Mouse (Mus musculus): ENCODE measurements around the gene Akt2. TPM values are rescaled to one million over a fixed set of nuclear protein-coding genes. Genes with fewer than 3 reads are reported as not detected.

The Akt2 gene
- total and polyA plus RNA-seq, 3 experiments, result 143 to 227 (median 219) TPM

DNA sequence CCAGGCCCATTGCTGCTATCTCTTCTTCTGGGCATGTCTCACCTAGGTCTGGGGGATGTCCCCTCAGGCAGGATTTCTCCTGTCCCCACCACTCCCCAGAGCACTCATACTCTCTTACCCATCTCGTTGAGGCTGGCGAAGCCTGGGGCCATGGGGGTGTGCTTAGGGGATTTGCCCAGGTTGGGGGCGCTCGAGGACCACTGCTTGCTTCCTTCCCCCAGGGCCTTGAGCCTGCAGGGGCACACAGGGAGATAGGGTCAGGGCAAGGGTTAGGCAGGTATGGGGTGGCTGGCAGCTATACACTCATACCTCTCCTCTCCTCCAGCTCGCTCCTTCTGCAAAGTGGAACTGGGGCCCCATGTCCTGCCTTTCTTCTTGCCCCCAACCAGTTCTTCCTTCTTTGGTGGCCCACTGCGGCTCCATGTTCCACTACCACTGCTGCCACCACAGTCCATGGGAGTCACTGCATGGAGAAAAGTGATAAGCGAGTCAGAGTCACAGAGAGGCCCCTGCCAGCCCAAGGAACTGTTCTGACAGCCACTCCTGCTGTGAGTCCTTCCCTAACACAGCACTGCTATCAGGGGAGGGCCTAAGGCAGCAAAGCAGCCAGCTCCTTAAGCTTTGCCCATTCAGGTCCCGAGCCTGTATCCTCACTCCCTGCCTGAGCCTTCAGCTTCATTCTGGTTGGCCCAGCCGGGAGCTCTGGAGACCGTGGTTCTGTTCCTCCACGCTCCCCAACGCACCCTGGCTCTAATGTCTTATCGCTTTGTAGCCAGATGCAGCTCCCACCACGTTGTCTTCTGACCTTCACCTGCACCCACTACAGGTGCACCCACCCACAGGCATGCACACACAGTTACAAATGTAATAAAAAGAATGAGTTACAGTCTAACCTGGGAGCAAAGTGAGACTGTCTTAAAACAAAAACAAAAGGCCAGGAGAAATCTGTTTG lies 67.6 kb downstream of the Akt2 start:
- no peak for DNase-seq

- no peak for DNase-seq
Observed at GRCm38 (mm10) chr7:27662038-27662437, 70.7 kb downstream of the Akt2 start.

DNA sequence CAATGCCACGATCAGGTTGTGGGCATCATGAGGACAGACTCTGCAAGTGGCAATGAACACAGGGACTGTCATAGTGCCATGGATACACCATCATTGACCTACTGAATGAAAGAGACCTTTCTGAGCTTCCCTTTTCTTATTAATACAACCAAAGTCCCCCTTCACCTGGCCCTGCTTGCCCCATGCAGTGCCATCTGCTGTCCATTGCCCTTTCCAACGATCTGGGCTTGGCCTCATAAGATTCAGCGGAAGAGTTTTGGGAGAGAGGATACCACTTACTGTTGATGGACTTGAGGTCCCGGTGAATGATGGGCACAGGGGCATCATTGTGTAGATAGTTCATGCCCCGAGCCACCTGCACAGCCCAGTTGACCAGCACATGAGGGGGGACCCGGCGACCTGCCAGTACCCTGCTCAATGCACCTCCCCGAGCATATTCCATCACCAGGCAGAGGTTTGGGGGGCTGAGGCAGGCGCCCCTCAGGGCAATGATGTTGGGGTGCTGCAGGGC lies 81.8 kb downstream of the Akt2 start:
- DNase-seq, result no peak

GRCm38 (mm10) chr7:27673575-27674131 lies 82.3 kb downstream of the Akt2 start:
- DNase-seq, result peak; percentile 40

DNA sequence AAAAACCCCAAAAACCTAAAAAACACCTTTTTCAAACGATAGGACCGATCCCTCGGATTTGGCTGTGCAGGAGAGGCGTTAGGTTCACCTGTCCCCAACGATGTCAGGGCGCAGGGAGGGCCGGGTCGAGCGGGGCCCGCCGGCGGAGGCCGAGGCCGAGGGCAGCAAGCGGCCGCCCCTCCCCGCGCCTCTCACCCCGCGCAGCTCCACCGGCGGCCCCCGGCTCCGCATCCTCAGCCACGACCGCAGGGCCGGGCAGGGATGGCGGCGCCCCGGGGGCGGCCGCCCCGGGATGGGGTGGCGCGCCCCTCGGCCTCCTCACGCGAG lies 82.8 kb downstream of the Akt2 start:
- DNase-seq, result no peak

- DNase-seq, result peak; percentile 97
Observed at GRCm38 (mm10) chr7:27674522-27675221, 83.3 kb downstream of the Akt2 start, which contains the start of gene Map3k10. Gene Map3k10 (minus strand): TSS chr7:27674598.

GRCm38 (mm10) chr7:27675222-27675612 lies 83.9 kb downstream of the Akt2 start:
- no peak for DNase-seq

DNA sequence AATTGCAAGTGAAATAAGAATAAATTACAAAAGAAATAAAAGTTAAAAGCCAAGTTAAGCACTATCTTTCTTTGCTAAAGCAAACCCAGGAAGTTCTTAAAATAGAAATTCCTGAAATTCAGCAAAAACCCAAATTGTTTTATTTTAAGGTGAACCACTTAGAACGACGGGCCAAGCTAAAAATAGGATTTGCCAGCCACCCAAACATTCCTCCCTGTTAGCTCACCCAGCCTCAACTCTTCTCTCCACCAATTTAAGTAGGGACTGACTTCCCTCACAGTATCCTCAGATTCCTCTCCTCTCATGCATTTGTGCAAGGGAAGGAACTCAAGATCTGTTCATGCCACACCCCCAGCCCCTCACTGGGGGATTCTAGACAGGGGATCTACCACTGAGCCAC lies 91.9 kb downstream of the Akt2 start:
- DNase-seq, result no peak

GRCm38 (mm10) chr7:27685220-27685619 lies 93.9 kb downstream of the Akt2 start:
- no peak for DNase-seq

GRCm38 (mm10) chr7:27685681-27686080 lies 94.3 kb downstream of the Akt2 start:
- no peak for DNase-seq

DNA sequence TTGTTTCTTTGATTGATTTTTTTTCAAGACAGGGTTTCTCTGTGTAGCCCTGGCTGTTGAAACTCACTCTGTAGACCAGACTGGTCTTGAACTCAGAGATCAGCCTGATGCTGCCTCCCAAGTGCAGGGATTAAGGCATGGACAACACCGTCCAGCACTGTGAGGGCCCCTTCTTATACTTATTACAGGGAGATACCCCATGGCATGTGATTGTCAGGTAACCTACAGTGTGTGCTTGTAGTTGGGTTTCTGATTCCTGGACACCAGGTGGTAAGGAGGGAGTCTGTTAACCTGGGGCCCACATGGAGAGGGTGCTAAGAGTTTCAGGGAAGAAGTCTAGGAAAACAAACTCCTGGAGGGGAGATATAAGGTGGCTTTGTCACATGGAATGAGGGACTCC lies 95.7 kb downstream of the Akt2 start:
- no peak for DNase-seq

- DNase-seq, result no peak
Observed at GRCm38 (mm10) chr7:27687836-27688235, 96.5 kb downstream of the Akt2 start.

DNA sequence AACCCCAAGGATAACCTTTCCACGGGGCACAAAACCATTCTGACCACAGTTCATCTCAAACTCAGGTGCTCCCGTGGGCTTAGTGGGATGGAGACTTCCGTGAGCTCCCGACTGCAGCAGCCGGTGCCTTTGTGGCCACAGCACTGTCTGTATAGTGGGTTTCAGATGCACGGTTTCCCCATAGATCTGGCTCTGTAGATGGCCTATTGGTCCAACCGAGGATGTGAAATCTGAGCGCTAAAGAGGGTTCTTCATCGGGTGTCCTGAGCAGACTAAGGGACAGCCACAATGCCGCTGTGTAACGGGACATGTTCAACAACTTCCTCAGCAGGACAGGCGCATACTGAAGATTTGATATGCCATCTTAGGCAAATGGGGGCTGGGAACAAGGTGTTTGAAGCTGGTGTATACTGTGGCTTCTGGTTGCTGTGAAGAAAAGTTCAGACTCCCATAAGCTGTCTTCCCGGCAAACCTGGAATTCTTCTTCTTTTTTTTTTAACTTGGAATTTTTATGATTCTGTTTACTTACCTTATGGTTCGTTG lies 97.0 kb downstream of the Akt2 start:
- DNase-seq, result no peak

DNA sequence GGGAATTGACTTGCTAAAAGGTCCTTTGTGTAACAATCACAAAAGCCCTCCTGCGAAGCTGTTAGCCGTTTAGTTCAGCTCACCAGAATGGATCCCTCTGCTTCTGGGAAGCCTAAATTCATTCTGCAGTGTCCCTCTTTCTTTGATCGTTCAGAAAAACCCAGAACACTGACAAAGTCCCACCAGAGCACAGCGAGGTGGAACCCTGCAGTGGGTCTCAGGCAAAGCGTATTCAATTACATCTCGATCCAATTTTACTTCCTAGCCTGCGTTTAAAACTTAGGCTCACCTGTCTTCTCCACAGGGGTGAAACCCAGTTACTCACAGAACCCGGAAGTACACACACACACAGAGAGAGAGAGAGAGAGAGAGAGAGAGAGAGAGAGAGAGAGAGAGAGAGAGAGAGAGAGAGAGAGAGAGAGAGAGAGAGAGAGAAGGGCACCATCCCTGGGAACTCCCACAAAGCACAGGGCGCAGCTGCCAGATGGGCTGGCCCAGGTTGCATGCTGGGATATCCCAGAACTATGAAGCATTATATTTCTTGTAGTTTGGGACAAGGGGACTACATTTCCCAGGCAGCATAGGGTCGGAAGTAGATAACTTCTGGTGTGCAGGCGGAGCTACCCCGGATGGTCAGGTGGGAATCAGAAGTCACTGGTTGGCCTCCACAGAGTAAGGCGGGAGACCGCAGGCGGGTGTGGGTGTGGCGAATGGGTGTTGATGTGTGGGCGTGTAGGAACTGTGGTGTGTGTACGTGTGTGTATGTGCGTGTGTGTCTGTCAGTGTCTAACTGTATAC lies 97.7 kb downstream of the Akt2 start, which contains the start of gene Zfp607b:
Gene Zfp607b, plus strand, starts transcription at position 526 of the 798 bp plus-strand sequence.
- peak; percentile 95 for DNase-seq

Other genes starting within 250 kb of the Akt2 start
- gene Shkbp1, start 235.5 kb upstream of the Akt2 start, total RNA-seq (2021), result 10 to 100 TPM; 11.3 to 22.5 TPM
- 60.8 and 74.5 TPM in 2 replicates for gene Shkbp1, start 235.5 kb upstream of the Akt2 start, polyA plus RNA-seq (2012; rRNA removed)
- gene Gm20479, start 234.1 kb upstream of the Akt2 start, total RNA-seq (2021), result 1 to 10 TPM in 1 of 2 experiments, not detected in 1; 6.3 TPM
- gene Gm20479, start 234.1 kb upstream of the Akt2 start, polyA plus RNA-seq (2012; rRNA removed), result 0.28 TPM in 2 replicates
- gene Sptbn4, start 143.9 kb upstream of the Akt2 start, total RNA-seq (2021), result 1 to 10 TPM; 1.5 to 1.9 TPM
- gene Sptbn4, start 143.9 kb upstream of the Akt2 start, polyA plus RNA-seq (2012; rRNA removed), result 0.84 and 2.3 TPM in 2 replicates
- 10 to 100 TPM; 48.4 to 51.1 TPM for gene Blvrb, start 143.6 kb upstream of the Akt2 start, total RNA-seq (2021)
- 70.2 and 86.2 TPM in 2 replicates for gene Blvrb, start 143.6 kb upstream of the Akt2 start, polyA plus RNA-seq (2012; rRNA removed)
- 10 to 100 TPM; 11.6 to 21.0 TPM for gene Sertad3, start 117.8 kb upstream of the Akt2 start, total RNA-seq (2021)
- gene Sertad3, start 117.8 kb upstream of the Akt2 start, polyA plus RNA-seq (2012; rRNA removed), result 20.0 and 20.9 TPM in 2 replicates
- gene Sertad1, start 104.6 kb upstream of the Akt2 start, total RNA-seq (2021), result 10 to 100 TPM; 17.9 to 25.6 TPM
- 57.7 and 60.5 TPM in 2 replicates for gene Sertad1, start 104.6 kb upstream of the Akt2 start, polyA plus RNA-seq (2012; rRNA removed)
- gene Prx, start 92.2 kb upstream of the Akt2 start, total RNA-seq (2021), result 1 to 10 TPM; 1.4 to 4.0 TPM
- 2.0 and 2.2 TPM in 2 replicates for gene Prx, start 92.2 kb upstream of the Akt2 start, polyA plus RNA-seq (2012; rRNA removed)
- under 1 TPM; 0.21 to 0.29 TPM for gene Hipk4, start 68.3 kb upstream of the Akt2 start, total RNA-seq (2021)
- gene Hipk4, start 68.3 kb upstream of the Akt2 start, polyA plus RNA-seq (2012; rRNA removed), result 0.82 and 1.1 TPM in 2 replicates
- gene Pld3, start 38.3 kb upstream of the Akt2 start, total RNA-seq (2021), result 100 to 1,000 TPM; 111 to 179 TPM
- gene Pld3, start 38.3 kb upstream of the Akt2 start, polyA plus RNA-seq (2012; rRNA removed), result 202 and 253 TPM in 2 replicates
- gene 2310022A10Rik, start 38.3 kb upstream of the Akt2 start, total RNA-seq (2021), result 10 to 100 TPM; 12.8 to 15.9 TPM
- gene 2310022A10Rik, start 38.3 kb upstream of the Akt2 start, polyA plus RNA-seq (2012; rRNA removed), result 22.5 and 27.7 TPM in 2 replicates
- not detected for gene Ttc9b, start 62.4 kb downstream of the Akt2 start, total RNA-seq (2021)
- gene Ttc9b, start 62.4 kb downstream of the Akt2 start, polyA plus RNA-seq (2012; rRNA removed), result 0.06 and 0.48 TPM in 2 replicates
- 10 to 100 TPM; 21.9 to 35.1 TPM for gene Map3k10, start 83.0 kb downstream of the Akt2 start, total RNA-seq (2021)
- 65.4 and 93.7 TPM in 2 replicates for gene Map3k10, start 83.0 kb downstream of the Akt2 start, polyA plus RNA-seq (2012; rRNA removed)
- gene Zfp607b, start 97.8 kb downstream of the Akt2 start, total RNA-seq (2021), result 1 to 10 TPM in 1 of 2 experiments, under 1 TPM in 1; 0.81 to 1.7 TPM
- 0.10 and 0.31 TPM in 2 replicates for gene Zfp607b, start 97.8 kb downstream of the Akt2 start, polyA plus RNA-seq (2012; rRNA removed)
- gene Zfp60, start 139.8 kb downstream of the Akt2 start, total RNA-seq (2021), result 10 to 100 TPM; 12.7 to 14.1 TPM
- 0.40 and 0.85 TPM in 2 replicates for gene Zfp60, start 139.8 kb downstream of the Akt2 start, polyA plus RNA-seq (2012; rRNA removed)
- gene Zfp626, start 215.6 kb downstream of the Akt2 start, total RNA-seq (2021), result 1 to 10 TPM; 5.4 to 7.6 TPM
- 0.11 and 0.15 TPM in 2 replicates for gene Zfp626, start 215.6 kb downstream of the Akt2 start, polyA plus RNA-seq (2012; rRNA removed)
- 1 to 10 TPM; 3.1 to 3.8 TPM for gene Zfp59, start 247.1 kb downstream of the Akt2 start, total RNA-seq (2021)
- 0.15 and 0.22 TPM in 2 replicates for gene Zfp59, start 247.1 kb downstream of the Akt2 start, polyA plus RNA-seq (2012; rRNA removed)

All from adrenal gland, adult 2 months (tissue).